Mouse (Mus musculus): ENCODE data around the gene Morc1.

DNA sequence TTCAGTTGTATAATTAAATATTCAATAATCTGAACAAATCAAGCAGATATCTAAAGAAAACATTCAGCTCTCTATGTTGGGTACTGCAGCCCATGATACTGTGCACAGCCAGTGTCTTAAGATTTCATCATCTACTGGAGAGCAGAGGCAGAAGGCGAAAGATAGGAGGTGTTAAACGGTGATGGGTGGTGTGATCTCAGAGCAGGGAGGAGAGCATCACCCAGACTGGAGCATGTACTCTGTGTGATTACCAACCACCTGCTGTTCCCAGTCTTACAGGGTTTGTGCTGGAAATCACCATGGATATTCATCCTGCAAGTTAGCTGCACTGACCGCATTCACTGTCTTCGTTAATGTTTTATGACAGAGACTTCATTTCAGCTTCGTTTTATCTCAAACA is 106.1 kb downstream of the Morc1 start:
- TF ChIP-seq CTCF (IDR thresholded peaks at IDR 0.05; ENCODE audit: insufficient read depth, low read length) (no peak), POLR2A (IDR thresholded peaks at IDR 0.05; ENCODE audit: borderline replicate concordance, extremely low read depth, low read depth, low read length) (no peak)
